Mouse (Mus musculus) common myeloid progenitor, adult 5-6 weeks (primary cell): Measurements from ENCODE around the gene Nvl. TPM values are rescaled to one million over a fixed set of nuclear protein-coding genes. Genes with fewer than 3 reads are reported as not detected.
A peak's percentile ranks its signal among the peaks of the same experiment; 100 is the strongest.

Experiments
- ATAC-seq: replicated peaks from 2 replicates; pipeline ENCODE4 v1.8.0; 2016; ENCODE audit warnings: low read depth, mild to moderate bottlenecking, moderate TSS enrichment, inconsistent platforms; ENCODE audit not compliant: poor library complexity, severe bottlenecking
- total RNA-seq: library from RNA; stranded (forward); fragments of 200-1000, 187-1606 nt; gene quantifications from 2 replicates; pipeline ENCODE4 v1.2.3, GENCODE M21; 2017

Gene Nvl
- total RNA-seq, 1 experiment from 2014 or later = 26.1 TPM

- no peak for ATAC-seq
These were observed 70.9 kb downstream of the Nvl start for GRCm38 (mm10) chr1:181073075-181073474.

GRCm38 (mm10) chr1:181069671-181070070, 74.3 kb downstream of the Nvl start:
- ATAC-seq = no peak

- ATAC-seq = no peak
These were observed 75.7 kb downstream of the Nvl start for GRCm38 (mm10) chr1:181068344-181068743.

DNA sequence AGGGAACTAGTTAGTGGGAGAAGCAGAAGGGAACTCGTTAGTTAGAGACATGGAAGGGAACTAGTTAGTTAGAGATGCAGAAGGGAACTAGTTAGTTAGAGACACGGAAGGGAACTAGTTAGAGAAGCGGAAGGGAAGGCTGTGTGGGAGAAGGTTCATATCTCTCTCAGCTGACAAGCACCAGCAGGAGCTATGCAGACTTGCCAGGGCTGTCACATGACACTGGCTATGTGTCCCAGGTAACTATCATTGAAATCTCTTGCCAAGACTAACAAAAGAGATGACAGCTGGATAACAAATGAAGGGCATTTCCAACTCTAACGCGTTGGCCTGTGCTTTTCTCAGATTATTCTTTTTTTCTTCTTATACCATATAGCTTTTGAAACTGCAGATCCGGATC, 79.4 kb downstream of the Nvl start:
- ATAC-seq = no peak

- ATAC-seq = no peak
These were observed 80.0 kb downstream of the Nvl start for GRCm38 (mm10) chr1:181063991-181064390.

GRCm38 (mm10) chr1:181061784-181062485, 82.1 kb downstream of the Nvl start:
- ATAC-seq = no peak

- no peak for ATAC-seq
These were observed 91.1 kb downstream of the Nvl start for GRCm38 (mm10) chr1:181052898-181053297.

DNA sequence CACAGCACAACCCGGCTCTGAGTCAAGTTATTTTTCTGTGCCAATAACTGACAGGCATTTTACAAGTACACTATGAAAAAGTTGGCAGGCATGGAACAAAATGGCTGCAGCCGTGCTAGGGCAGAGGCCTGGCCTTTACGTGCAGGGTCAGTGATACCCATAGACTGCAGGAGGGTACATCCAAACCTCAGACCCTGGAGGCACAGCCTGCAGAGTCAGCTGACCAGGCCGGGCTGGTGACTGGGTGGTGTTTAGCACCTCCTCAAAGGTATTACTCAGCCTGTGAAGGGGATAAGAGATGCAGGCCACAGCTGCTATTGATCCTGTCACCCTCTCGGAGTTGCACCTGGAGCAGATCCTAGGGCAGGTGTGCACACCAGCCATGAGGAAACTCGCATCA, 93.1 kb downstream of the Nvl start, which contains the start of gene 9130409I23Rik:
TSS of gene 9130409I23Rik (plus strand) at position 301 of the 400 bp plus-strand sequence.
- ATAC-seq = no peak

GRCm38 (mm10) chr1:181049328-181049842, 94.6 kb downstream of the Nvl start:
- peak; percentile 50; the same call in 1 of the 2 replicates for ATAC-seq

- ATAC-seq = no peak
These were observed 96.5 kb downstream of the Nvl start for GRCm38 (mm10) chr1:181047520-181047919.

DNA sequence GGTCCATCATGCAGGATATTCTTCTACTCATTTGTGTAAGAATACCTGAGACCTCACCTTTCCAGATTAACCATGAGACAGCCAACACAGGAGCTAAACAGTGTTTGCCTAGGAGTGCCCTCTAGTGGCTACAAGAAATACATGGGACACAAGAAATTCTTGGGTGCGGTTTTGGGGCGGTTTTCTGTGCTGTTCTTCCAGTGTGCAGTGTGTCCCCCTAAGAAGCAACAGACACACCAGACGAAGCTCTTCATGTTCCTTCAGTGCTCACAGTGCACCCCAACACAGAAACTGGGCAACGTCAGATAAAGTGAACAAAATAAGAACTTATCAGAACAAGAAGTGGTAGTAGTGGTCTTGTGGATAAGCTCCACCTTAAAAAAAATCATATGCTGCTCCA, 104.4 kb downstream of the Nvl start:
- ATAC-seq = peak; percentile 59

- ATAC-seq = peak; percentile 66
These were observed 106.4 kb downstream of the Nvl start for GRCm38 (mm10) chr1:181037623-181038022.

Other genes starting within 250 kb of the Nvl start
- gene Pycr2, start 239.9 kb downstream of the Nvl start, total RNA-seq = 20.5 and 30.5 TPM in 2 replicates
- gene Lefty1, start 209.2 kb downstream of the Nvl start, total RNA-seq = 0.82 and 3.3 TPM in 2 replicates
- 9.7 and 11.6 TPM in 2 replicates for gene Tmem63a, start 201.9 kb downstream of the Nvl start, total RNA-seq
- gene Ephx1, start 123.3 kb downstream of the Nvl start, total RNA-seq = 1.1 TPM in 1 of 2 replicates, not detected in the other
- gene 9130409I23Rik, start 93.0 kb downstream of the Nvl start, total RNA-seq = not detected in 2 replicates
- 85.3 and 85.6 TPM in 2 replicates for gene Cnih4, start 489 bp upstream of the Nvl start, total RNA-seq
- gene Wdr26, start 67.8 kb upstream of the Nvl start, total RNA-seq = 107 and 130 TPM in 2 replicates
- 0.09 TPM in 1 of 2 replicates, not detected in the other for gene Cnih3, start 208.4 kb upstream of the Nvl start, total RNA-seq